Mouse (Mus musculus): ENCODE results near the gene Cmtr1.

DNA sequence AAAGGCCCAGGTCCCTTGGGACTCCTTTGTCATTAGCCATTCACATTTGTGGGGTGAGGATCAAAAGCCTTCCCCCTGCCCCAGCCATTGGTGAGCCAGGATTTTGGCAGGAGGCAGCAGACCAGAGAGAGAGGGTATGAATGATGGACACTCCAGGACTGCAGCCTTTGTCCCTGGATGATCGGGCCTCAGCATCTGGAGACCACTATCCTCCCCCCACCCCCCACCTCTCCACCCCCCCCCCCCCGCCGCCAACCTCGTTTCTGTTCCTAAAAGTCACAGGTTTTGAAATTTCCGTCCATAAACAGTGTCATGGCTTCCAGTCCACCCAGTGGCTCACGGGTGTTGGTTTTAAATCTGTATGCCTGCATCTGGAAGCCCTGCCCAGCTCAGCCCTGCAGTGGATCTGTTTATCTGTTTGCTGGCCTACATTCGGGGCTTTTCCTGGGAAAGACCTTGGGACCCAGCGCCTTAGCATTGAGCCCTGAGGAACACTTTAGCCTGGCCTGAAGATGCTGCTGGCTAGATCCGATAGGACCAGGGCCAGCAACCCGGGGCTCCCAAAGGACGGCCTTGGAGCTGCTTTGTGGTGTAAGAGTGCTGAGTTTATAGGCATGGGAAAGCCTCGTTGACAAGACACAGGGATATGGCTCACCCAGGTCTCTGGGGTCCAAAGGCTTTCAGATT is 71.0 kb downstream of the Cmtr1 start:
- TF ChIP-seq POLR2A (IDR thresholded peaks at IDR 0.05; ENCODE audit: low read depth, low read length) (no peak), CTCF (conservative IDR thresholded peaks at IDR 0.05; ENCODE audit: insufficient read depth, insufficient read length, low read depth, low read length) (no peak)

All from kidney, adult 2 months (tissue).